Mouse (Mus musculus): ENCODE measurements around the gene Ccdc73.
A peak's percentile ranks its signal among the peaks of the same experiment; 100 is the strongest.

DNA sequence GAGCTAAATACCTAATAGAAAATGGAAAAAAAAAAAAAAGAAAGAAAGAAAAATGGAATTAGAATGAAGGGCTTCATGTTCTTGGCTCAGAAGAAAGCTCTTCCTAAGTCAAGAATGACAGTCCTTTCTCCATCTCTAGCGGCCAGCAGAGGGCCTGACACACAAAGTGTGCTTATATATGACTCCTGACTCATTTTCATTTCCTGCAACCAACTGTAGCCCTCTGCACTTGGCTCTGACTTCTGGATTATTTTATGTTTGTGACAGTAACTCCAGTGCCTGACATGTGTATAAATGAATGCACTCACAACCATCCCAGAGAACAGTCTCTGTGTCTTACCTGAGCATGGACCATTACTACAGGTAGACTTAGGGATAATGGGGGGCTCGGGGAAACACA is 20.0 kb upstream of the Ccdc73 start:
- peak; percentile 41 for TF ChIP-seq CTCF (IDR thresholded peaks at IDR 0.05; ENCODE audit: low read depth)
- TF ChIP-seq EP300 (IDR thresholded peaks at IDR 0.05; ENCODE audit: low read depth), result no peak

All from heart, postnatal 0 days (tissue).